Mouse (Mus musculus) thymus, postnatal 36 days (tissue): ENCODE measurements at regions not wholly inside any gene's neighbourhood (a gene's known extent, or its start where the extent isn't known, plus 50 kb on each side); places are given as distances from the start of the nearest gene placed in this dataset.

ENCODE experiments used
- DNase-seq, 2 experiments: peaks; one replicate each; pipeline ENCODE4 v3.0.0; 2022; ENCODE audit warnings: mixed read lengths in 2 of 2

DNA sequence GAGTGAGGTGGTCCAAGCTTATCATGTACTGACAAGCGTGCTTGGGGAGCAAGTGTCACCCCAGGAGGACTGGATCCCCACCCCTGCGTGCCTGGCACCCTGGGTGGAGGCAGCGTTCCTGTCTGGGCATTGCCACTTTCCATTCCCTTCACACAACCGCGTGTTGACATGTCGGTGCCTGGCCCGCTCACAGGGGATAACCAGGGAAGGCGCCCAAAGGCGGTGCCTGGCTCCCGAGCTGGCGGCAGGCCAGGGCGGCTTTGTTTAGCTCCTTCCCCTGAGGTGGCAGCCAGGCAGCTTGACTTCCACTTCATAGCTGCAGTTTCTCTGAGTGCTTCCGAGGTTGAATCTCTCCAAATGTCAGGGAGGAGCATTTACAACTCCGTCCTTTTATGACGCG, 318.7 kb upstream of the 4930535I16Rik start:
- DNase-seq: no peak

DNA sequence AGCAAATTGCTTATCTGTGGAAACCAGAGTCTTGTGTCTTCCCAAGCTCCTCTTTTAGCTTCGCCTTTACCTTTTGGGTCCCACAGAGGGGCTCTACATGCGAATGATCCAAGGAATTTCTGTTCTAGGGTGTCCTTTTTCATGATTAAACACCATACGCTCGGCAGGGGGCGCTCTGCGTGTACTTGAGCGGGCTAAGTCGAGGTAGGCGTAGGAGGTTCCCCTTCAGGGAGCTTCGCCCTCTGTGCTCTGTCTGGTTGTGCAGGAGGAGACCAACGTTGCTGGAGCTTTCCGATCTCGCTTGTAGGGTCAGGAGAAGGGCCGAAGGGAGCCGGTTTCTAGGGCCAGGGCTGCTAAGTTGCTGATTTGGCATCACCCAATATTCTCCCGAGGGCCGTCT, 310.7 kb upstream of the 4930535I16Rik start:
- peak; percentile 4 to 5 for DNase-seq

DNA sequence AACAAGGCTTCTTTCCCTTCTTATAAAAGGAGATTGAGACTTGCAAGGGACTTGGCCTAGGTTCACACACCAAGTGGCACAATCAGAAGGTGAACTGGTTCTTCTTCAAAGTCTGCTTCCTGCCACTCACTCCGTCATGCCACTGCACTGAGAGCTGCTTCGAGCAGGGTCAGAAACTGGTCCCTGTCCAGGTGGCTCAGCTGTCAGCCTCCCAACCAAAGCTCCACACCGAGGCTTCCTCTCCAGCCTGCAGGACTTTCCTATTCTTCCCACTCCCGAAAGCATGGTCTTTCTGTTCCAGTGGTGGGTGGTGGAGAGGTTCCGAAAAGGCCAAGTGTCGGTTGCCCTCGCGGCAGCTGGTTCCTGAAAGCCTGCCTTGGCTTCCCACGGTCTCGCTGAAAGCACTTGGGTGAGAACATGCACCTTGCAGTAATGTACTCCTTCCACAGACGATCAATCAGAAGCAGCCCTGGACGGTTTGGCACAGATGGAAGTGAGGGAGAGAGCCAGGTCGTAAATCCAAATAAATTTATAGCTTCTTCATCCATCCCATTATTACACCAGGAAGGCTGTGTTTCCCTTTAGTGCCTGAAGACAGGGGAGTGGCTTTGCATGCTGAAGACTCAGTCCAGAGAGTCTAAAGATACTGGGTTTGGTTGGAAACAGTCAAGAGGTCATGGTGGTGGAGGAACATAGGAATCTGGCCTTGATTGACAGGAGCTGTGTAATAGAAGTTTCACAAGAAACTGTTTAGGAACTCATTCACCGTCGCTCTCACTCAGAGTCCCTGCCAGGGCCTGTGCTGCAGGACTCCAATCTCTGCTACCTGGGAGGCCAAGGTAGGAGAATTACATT, 306.1 kb upstream of the 4930535I16Rik start:
- no peak for DNase-seq

DNA sequence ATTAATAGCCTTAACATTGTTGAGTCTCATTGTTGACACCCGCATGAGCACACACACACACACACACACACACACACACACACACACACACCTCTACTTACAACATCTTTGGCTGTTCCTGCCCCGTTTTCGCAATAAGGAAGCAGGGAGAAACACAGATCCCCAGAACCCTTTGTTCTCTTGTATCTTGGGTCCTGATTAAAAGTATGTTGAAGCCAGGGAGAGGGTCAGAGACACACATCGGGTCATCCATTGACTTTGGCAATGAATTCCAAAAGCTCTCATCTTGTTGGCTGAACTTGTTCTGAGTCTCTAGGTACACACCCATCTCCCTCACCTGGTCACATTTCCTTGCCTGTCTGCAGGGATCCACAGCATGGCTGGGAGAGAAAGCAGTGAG, 303.9 kb upstream of the 4930535I16Rik start:
- no peak for DNase-seq

DNA sequence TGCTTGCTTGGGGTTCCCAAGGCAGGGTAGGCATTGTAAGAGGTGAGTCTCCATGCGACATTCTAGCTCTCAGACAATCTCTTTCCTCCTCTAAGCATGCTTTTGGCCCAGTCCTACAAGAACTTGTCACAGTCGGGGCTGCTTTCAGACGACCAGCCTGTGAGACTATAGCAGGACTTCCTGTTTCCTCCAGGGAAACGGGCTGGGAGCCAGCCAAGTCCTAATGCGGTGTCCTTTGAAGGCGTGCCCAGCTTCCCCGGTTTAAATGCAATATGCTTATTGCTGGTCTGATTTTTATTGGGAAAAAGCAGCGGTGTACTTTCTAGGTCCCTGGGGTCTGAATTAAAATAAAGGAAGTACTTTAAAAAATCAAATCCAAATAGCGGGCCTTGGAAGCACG, 299.4 kb upstream of the 4930535I16Rik start:
- no peak for DNase-seq

DNA sequence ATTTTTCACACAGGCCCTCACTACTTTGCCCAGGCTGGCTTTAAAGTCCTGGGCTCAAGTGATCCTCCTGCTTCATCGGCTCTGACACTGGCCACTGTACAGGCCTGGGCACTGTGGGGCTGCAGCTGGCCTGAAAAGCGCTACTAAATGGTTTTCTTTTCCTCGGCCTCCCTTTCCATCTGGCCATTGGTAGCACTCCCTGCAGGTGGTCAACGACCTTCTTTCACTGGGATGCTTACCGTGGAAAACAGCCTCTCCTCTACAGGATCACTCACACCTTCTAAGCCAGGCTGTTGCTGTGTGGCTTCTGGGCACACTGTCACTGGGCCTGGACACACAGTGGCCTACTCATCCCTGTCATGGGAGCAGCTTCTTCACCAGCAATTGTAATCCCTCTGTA, 298.5 kb upstream of the 4930535I16Rik start:
- no peak for DNase-seq

DNA sequence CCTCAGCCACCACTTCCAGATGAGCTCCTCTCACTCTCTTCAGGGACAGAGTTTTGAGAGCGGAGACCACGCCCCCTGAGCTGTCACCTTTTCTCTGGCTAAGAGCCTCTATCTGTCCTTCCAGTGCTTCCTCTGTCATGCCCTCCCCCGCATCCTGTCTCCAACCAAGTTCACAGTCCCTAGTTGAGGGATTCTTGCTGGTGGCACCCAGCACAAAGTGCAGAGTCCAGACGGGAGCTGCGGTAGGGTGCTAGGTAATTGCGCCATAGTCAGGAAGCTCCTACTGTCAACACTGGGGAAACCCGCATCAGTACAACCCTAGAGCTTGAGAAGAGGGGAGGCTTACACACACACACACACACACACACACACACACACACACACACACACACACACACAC, 297.3 kb upstream of the 4930535I16Rik start:
- no peak for DNase-seq

DNA sequence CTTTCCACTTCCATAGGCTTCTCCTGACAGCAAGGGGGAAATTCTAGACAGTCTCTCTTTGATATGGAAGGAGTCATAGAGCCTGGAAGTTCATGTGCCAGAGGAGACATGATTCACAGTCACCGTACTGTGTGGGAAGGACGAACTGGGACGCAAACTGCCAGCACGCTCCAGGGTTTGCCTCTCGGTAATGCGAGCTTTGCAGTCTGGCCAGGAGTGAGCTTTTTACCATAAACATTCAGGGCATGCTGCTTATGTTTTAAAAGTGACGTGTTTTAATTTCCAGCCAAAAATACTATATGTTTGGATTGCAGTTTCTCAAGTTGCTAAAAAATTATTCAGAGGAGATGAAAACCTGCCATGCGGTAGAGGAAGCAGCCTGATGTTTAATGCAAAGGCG, 292.3 kb upstream of the 4930535I16Rik start:
- no peak for DNase-seq

DNA sequence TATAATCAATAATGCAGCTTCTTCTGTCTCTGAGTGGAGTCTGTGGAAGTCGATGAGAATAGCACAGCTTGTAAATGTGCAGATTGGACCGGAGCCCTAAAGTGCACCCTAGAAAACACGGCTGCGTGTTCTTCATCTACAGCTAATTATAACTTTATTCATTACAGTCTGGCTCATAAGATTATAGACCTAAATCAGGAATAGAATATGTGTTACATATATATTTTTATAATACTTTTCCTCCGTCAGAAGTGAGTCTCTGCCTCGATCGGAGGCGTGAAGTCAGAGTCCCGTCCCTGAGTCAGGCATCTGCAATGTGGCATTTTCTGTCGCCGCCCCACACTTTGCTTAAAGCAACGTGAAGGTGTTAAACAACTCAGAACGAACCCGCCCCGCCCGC, 288.7 kb upstream of the 4930535I16Rik start:
- no peak for DNase-seq

DNA sequence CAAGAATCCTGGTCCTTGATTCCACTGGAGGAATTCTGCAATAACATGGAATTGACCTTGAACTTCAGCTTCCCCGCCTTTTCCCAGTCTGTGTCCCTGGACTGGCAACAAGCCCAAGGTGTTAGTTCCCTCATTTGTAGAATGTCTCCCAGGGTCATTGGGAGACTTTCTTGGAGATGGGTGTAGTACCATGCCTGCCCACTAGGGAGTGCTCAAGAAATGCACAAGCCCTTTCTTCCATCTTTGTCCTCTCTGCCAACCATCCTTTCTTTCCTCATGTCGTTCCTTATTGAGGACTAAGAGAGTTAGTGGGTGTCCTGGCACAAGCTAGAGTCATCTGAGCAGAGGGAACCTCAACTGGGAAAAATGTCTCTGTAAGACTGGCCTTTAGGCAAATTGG, 285.9 kb upstream of the 4930535I16Rik start:
- no peak for DNase-seq

- no peak for DNase-seq
Observed at GRCm38 (mm10) chr4:124199884-124200844, 282.3 kb upstream of the 4930535I16Rik start.

DNA sequence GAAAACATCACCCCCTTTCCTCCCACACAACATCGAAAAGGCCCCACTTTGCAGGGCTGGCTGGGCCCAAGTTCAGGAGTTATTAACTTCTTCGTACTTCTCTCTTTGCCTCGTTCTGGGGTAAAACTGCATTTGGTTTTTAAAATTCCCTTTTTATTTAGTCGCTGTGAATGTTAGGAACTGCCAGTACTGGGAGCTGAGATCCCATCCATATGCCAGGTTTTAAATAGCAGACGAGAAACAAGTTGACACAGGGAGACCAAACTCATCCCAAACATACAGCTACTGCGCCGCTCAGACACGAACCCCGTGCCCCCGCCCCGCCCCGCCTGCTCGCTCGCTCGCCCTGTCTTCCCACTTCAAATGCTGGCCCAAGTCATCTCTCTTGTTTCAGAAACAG, 281.0 kb upstream of the 4930535I16Rik start:
- no peak for DNase-seq

- no peak for DNase-seq
Observed at GRCm38 (mm10) chr4:124196711-124197110, 278.9 kb upstream of the 4930535I16Rik start.

DNA sequence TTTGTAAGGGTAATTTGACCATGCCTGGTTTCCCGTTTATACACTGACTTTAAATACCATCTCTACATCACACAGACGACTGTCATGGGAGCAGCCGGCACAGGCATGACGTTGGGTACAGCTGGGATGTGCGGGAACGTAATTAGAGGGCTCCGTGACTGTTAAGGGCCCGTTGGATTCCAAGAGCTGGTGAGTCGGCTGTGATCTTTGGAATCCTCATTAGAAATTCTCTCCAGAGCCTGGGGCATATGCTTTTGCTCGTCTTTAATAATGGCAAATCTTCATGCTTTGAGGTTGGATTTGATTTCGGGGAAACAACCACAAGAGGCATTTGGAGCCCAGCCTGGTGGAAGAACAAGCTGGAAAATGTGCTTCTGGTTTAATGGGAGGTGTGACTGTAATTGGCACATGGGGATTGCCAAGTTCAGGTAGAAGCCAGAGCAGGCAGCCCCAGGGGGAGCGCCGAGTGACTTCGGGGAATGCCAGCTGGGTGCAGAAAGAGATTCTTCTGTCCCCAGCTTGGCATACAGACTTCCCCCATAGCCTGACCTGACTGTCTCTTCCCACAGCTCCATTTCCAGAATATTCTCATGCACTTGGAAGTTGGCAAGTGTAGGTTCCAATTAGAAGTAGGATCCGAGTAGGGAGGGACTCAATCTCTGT, 275.4 kb upstream of the 4930535I16Rik start:
- DNase-seq: no peak

DNA sequence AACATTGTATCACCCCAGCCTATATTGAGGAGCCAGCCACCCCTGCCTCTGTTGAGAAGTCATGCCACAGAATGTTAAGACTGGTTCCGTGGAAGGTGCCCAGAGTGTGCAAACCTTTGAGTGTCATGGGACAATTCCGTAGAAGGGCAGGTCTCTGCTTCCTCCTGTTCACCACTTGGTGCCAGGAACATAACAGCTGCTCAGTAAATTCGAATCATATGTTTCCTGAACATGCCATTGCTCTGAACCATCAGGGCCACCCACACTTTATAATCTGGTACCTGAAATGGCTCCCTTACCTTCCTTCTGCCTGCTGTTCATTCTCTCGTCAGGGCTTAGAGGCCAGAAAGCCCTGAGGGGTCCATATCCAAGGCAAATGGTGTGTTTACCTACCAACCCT, 273.0 kb upstream of the 4930535I16Rik start:
- DNase-seq: no peak

DNA sequence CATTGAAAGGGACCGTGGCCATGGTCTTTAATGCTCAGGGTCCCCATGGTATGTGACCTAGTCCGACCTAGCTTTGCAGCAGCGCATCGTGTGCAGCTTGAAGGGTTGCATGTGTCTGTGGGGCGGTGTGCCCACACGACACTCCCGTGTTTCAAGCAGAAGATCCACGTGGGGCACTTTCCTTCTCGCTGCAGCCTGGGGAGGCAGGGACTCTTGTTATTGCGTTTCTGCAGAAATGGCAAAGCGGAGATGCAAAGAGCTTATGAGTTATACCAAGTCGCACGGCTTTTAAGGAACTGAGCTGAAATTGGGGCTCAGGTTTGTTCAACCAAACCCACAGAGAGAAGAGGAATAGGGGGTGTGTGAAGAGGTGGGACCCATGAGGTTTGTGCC, 272.2 kb upstream of the 4930535I16Rik start:
- no peak for DNase-seq

- no peak for DNase-seq
Observed at GRCm38 (mm10) chr4:124189352-124189992, 271.6 kb upstream of the 4930535I16Rik start.

- DNase-seq: no peak
Observed at GRCm38 (mm10) chr4:124187108-124187507, 269.3 kb upstream of the 4930535I16Rik start.

DNA sequence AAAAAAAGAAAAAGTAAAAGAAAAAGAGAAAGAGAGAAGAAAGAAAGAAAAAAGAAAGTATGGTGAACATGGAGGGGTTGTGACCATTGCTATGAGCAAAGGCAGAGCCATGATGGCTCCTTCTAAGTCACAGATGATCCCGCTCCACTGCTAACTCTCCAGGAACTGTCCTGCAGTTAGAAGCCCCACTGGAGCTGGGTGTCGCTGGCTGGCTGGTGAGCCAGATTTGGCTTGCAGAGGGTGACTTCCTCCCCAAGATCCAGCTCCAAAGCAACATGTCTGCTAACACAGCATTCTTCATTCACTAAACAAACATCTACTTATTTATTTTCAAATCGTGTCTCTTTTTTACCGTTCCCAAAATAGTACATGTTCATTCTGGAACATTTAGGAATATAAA, 263.5 kb upstream of the 4930535I16Rik start:
- DNase-seq: no peak

- no peak for DNase-seq
Observed at GRCm38 (mm10) chr4:124178401-124179018, 260.7 kb upstream of the 4930535I16Rik start.

GRCm38 (mm10) chr4:124175531-124175930, 257.7 kb upstream of the 4930535I16Rik start:
- DNase-seq: no peak

DNA sequence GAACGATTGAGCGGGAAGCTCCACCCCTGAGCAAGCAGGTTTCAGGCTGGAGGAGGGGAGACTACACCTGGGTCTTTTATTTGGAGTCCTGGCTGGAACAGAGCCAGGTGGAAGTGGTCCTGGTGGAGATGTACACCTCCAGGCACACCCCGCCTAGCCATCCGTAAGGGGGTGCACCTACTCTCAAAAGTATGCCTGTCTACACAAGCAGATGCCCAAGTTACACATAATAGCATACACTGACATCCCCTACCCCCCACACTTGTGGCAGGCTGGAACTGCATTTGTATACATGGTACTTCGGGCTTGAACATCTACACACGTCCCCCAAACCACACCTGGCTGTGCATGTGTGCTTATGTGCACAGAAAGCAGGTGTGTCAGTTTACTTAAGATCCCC, 236.8 kb upstream of the 4930535I16Rik start:
- DNase-seq: no peak
